Mouse (Mus musculus): ENCODE measurements around the gene Mbd3. TPM values are rescaled to one million over a fixed set of nuclear protein-coding genes. Genes with fewer than 3 reads are reported as not detected.
"Not testable (repeated sequence)": the region's sequence is repeated elsewhere in the genome, so short reads cannot be mapped to it uniquely, and the experiment has no call there.

The Mbd3 gene
- polyA plus RNA-seq, 1 experiment from 2014 or later: 181 TPM

DNA sequence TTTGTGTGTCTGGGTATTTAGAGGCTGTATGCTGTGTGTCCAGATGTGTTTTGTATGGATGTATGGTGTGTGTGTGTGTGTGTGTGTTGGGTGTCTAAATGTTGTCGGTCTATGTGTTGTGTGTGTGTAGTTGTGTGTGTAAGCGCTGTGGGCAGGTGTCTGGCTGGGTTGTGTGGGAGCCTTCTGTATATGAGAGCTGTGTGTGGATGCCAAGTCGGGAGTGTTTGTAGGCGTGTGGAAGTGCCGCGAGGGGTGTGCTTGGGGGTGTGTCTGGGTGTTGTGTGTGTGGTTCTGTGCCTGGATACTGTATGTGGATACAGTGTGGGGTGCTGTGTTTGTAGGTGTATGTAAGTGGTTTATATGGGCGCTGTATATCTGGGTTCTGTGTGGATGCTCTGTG lies 42.0 kb downstream of the Mbd3 start:
- peaks cover 31% of the 10 kb centered on the region for H3K27me3 ChIP-seq
- DNase-seq (ENCODE audit: low read depth, low spot score): no peak
- POLR2A ChIA-PET: interaction anchor here (0.6 kb wide), 1 partner anchor 135 kb away, joined by 4 read pairs; no protein-coding TSS in a partner anchor
- no peak for ATAC-seq
- no peak for TF ChIP-seq CTCF (IDR thresholded peaks at IDR 0.05)
- in situ Hi-C loops (cut with MboI; ENCODE audit: low pct_unique_long_range_greater_than_20kb): loop anchor here (25.0 kb wide), 1 partner anchor 155 kb away; no protein-coding TSS in a partner anchor
- CTCF ChIA-PET: no interaction called here

DNA sequence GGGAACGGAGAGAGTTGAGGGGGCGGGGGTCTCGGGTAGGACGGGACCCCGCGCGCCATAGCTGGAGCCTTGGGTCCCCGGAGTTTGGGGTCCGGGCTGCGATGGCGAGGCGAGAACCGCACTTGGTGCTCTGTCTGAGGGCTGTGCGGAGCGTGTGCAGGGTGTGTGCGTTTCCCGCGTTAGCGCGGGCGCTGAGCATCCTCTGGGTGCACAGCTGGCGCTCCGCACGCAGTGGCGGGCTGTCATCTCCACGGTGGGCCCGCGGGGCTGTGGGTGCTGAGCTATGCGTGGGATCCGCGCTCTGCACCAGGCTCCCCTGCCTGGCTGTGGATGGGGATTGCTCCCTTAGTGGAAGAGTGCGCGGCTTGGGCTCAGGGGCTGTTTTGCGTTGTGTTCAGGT lies 42.6 kb downstream of the Mbd3 start:
- peaks cover 31% of the 10 kb centered on the region for H3K27me3 ChIP-seq
- CTCF ChIA-PET: no interaction called here
- in situ Hi-C loops (cut with MboI; ENCODE audit: low pct_unique_long_range_greater_than_20kb): loop anchor here (25.0 kb wide), 1 partner anchor 156 kb away; no protein-coding TSS in a partner anchor
- DNase-seq (ENCODE audit: low read depth, low spot score) (no peak), ATAC-seq (no peak)
- POLR2A ChIA-PET: interaction anchor here (0.6 kb wide), 1 partner anchor 135 kb away, joined by 4 read pairs; no protein-coding TSS in a partner anchor
- no peak for TF ChIP-seq CTCF (IDR thresholded peaks at IDR 0.05)

DNA sequence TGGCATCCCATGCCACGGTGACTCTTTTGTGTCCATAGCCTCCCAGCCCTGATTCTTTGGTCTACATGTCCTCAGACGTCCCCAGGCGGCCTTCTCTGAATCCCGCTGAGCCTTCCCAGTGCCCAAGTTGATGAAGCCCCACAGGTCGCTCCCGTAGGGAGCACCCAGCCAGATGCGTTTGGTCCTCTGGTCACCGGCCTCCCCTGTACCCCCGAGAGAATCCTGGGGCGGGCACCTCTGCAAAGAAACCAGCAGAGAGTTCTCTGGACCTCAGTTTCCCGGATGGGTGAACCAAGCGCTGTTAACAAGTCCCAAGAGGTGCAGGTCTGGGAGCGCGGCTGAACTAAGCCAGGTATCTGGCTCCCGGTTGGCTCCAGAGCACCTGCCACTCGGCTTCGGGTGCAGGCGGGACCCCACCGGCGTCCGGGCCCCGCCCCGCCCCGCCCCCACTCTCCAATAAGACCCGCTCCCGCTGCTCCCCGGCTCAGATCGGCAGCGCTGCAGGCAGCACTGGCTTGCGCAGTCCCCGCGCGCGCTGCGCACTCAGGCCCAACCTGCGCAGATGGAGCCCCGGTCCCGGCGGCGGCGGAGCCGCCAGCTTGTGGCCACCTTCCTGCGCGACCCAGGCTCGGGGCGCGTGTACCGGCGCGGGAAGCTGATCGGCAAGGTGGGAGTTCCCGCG lies 43.2 kb downstream of the Mbd3 start, which contains the start of gene Plk5:
TSS of gene Plk5 (plus strand) at position 459 of the 682 bp plus-strand sequence.
- peaks cover 31% of the 10 kb centered on the region for H3K27me3 ChIP-seq
- no peak for DNase-seq (ENCODE audit: low read depth, low spot score)
- TF ChIP-seq CTCF (IDR thresholded peaks at IDR 0.05): no peak
- CTCF ChIA-PET: no interaction called here
- POLR2A ChIA-PET: no interaction called here
- no peak for ATAC-seq
- in situ Hi-C loops (cut with MboI; ENCODE audit: low pct_unique_long_range_greater_than_20kb): loop anchor here (25.0 kb wide), 1 partner anchor 156 kb away; no protein-coding TSS in a partner anchor

DNA sequence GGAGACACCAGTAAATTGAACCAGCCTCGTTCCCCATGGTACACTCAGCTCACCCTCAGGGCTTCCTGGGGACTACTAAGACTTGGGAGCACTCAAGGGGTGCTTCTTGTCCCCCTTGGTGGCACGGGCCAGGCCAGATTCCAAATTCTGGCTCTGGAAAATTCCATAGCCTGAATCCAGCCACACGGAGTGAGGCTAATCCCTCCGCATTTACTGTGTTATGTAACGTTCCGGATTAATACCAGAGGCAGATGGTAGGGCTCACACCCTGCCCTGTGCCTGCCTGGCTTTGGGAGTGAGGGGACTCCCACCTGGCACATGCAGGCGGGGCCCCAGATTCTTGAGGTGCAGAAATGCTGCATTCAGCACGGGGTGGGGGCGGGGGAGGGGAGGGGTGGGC lies 43.9 kb downstream of the Mbd3 start:
- ChIA-PET CTCF (no interaction called here), POLR2A (no interaction called here)
- H3K27me3 ChIP-seq: peaks cover 31% of the 10 kb centered on the region
- DNase-seq (ENCODE audit: low read depth, low spot score): no peak
- no peak for ATAC-seq
- in situ Hi-C loops (cut with MboI; ENCODE audit: low pct_unique_long_range_greater_than_20kb): loop anchor here (25.0 kb wide), 1 partner anchor 157 kb away; no protein-coding TSS in a partner anchor
- no peak for TF ChIP-seq CTCF (IDR thresholded peaks at IDR 0.05)

DNA sequence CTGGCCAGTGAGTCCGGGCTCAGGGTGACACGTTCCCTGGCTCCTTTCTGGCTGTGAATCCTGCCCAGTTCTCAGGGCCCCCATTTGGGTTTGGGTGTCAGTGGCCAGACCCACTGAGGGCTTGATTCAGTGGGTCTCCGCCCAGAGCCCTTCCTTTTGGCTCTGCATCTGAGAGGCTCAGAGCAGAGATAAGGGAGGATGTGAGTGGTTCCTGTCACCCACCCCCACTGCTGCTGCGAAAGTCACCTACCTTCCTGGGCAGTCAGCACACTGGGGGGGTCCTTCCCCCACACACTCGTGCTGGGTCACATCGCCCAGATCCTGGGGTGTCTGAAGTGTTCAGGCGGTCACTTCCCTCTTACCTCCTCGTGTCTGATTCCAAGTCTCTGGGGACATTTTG lies 46.6 kb downstream of the Mbd3 start:
- in situ Hi-C loops (cut with MboI; ENCODE audit: low pct_unique_long_range_greater_than_20kb): loop anchor here (25.0 kb wide), 1 partner anchor 160 kb away; no protein-coding TSS in a partner anchor
- peaks cover 20% of the 10 kb centered on the region for H3K27me3 ChIP-seq
- ATAC-seq (no peak), DNase-seq (ENCODE audit: low read depth, low spot score) (no peak)
- POLR2A ChIA-PET: no interaction called here
- CTCF ChIA-PET: interaction anchor here (3.1 kb wide), 1 partner anchor 12 kb away, joined by 13 read pairs; no protein-coding TSS in a partner anchor
- no peak for TF ChIP-seq CTCF (IDR thresholded peaks at IDR 0.05)

DNA sequence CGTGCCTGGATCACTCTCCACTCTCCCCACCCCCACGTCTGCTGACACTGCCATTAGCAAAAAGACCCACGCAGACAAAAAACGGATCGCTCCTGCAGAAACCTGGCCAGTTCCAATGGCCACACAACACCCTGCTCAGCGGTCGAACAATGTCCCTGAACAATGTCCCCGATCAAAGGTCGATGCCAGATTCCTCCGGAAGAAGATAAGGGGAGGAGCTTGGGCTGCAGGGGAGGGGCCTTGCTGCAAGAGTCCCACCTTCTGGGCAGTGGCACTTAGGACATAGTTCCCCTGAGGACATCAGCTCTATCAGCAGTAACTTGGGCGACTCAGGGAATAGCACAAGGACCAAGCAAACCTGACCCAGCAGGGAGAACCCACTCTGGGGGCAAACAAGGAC lies 47.5 kb downstream of the Mbd3 start:
- H3K27me3 ChIP-seq: peaks cover 12% of the 10 kb centered on the region
- CTCF ChIA-PET: interaction anchor here (1.9 to 3.1 kb wide), 2 partner anchors 12 to 158 kb away, joined by 5 to 13 read pairs; no protein-coding TSS in a partner anchor
- POLR2A ChIA-PET: interaction anchor here (1.1 kb wide), 1 partner anchor 17 kb away, joined by 6 read pairs; no protein-coding TSS in a partner anchor
- TF ChIP-seq CTCF (IDR thresholded peaks at IDR 0.05): no peak
- ATAC-seq (no peak), DNase-seq (ENCODE audit: low read depth, low spot score) (no peak)
- in situ Hi-C loops (cut with MboI; ENCODE audit: low pct_unique_long_range_greater_than_20kb): loop anchor here (25.0 kb wide), 1 partner anchor 160 kb away; no protein-coding TSS in a partner anchor

DNA sequence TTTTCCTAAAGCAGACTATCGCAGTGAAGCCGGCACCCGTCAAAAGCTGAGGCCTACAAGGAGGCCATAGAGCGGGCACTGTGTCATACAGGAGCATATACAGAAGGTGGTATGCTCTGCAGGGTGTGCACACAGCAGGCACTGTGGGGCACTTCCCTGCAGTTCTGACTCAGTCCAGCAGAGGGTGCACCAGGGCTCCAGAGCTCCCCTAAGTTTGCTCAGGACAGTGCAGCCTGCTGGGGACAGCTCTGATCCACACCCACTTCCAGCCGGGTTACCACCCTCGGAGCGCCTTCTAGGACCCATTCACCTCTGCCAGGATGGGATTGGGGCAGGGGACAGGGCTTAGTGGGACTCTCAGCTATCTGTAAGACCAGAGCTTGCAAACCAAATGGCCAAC lies 49.1 kb downstream of the Mbd3 start:
- DNase-seq (ENCODE audit: low read depth, low spot score): peak; percentile 25
- ChIA-PET POLR2A (interaction anchor here (0.6 kb wide), 1 partner anchor 26 kb away, joined by 5 read pairs; no protein-coding TSS in a partner anchor), CTCF (interaction anchor here (0.9 to 3.1 kb wide), 14 partner anchors 10 to 159 kb away, joined by 3 to 13 read pairs (median 5); no protein-coding TSS in a partner anchor)
- in situ Hi-C loops (cut with MboI; ENCODE audit: low pct_unique_long_range_greater_than_20kb): loop anchor here (25.0 kb wide), 1 partner anchor 162 kb away; no protein-coding TSS in a partner anchor
- H3K27me3 ChIP-seq: no peaks in the 10 kb centered on the region
- ATAC-seq: peak; percentile 79
- TF ChIP-seq CTCF (IDR thresholded peaks at IDR 0.05): no peak

DNA sequence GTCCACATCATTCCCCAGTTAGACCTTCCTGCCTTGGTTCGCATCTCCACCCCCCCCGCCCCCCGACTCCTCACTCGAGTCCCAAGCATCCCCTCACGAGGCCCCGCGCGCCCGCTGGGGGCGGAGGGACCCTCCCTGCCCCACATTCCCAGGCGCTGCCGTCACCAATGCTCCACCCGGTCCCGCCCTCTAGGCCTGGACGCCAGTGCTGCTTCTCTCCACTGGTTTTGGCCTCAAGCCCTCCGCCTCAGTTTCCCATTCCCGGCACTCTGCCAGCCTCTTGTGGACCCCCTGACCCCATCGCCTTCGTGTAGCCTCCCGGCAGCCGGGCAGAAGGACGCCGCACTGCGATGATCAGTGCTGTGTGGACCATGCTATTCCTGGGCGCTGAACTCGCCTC lies 50.4 kb downstream of the Mbd3 start:
- CTCF ChIA-PET: interaction anchor here (2.0 kb wide), 1 partner anchor 28 kb away, joined by 9 read pairs; no protein-coding TSS in a partner anchor
- in situ Hi-C loops (cut with MboI; ENCODE audit: low pct_unique_long_range_greater_than_20kb): no loop called here
- POLR2A ChIA-PET: no interaction called here
- no peak for TF ChIP-seq CTCF (IDR thresholded peaks at IDR 0.05)
- ATAC-seq: no peak
- no peaks in the 10 kb centered on the region for H3K27me3 ChIP-seq
- DNase-seq (ENCODE audit: low read depth, low spot score): no peak

DNA sequence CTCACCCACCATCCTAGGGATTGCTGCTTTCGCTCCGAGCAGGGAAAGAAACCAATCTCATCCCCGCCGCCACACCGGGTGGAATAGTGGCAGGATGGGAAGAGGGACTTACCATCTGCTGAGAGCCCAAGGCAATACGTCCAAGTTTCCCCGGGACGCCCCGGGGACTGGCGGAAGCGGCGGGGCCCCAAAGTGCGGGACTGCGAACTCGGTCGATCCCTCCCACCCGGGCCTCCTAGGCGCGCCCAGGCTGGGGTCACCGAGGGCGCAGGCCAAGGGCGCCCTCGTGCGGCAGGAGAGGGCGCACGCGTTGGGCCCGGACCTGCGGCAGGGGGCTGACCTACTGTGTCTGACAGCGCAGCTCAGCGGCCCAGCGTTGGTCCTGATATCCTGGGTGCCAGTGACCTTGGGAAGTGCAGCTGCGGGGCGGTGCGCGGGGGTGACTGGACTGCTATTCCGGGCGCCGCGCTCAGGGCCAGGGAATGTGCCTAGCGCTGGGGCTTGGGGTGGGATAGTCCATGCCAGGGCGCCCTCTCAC lies 51.0 kb downstream of the Mbd3 start, which contains the start of gene Adamtsl5:
TSS of gene Adamtsl5 (minus strand) at position 169 of the 538 bp plus-strand sequence.
- POLR2A ChIA-PET: interaction anchor here (0.5 kb wide), 1 partner anchor 88 kb away, joined by 3 read pairs; no protein-coding TSS in a partner anchor

DNA sequence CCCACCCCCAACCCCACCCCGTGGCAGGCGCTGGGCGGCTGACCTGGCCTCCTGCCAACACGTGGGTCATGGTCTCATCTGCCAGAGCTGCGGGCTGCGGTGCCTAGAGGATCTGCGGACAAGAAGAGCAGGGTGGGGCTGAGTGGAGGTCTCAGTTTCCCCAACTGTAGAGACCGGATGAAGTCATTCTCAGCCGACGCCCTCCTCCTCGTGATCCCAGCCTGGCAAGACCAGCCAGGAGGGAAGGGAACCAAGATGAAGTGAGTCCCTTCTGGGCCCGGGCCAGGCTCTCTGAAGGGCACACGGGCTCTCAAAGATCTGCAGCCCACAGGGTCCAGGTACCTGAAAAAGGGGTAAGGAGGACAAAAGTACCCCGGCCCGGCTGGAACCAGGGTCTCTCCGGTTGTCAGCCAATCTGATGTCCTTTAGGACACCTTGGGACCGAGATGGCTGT lies 51.8 kb downstream of the Mbd3 start:
- no peaks in the 10 kb centered on the region for H3K27me3 ChIP-seq
- POLR2A ChIA-PET: no interaction called here
- no peak for DNase-seq (ENCODE audit: low read depth, low spot score)
- no peak for ATAC-seq
- no peak for TF ChIP-seq CTCF (IDR thresholded peaks at IDR 0.05)
- CTCF ChIA-PET: no interaction called here
- in situ Hi-C loops (cut with MboI; ENCODE audit: low pct_unique_long_range_greater_than_20kb): no loop called here

More for the DNA sequence above, 51.0 kb downstream of the Mbd3 start, which contains the start of gene Adamtsl5:
- no peak for DNase-seq (ENCODE audit: low read depth, low spot score)
- H3K27me3 ChIP-seq: no peaks in the 10 kb centered on the region
- ATAC-seq: peak; percentile 29
- in situ Hi-C loops (cut with MboI; ENCODE audit: low pct_unique_long_range_greater_than_20kb): no loop called here
- CTCF ChIA-PET: no interaction called here
- TF ChIP-seq CTCF (IDR thresholded peaks at IDR 0.05): no peak

DNA sequence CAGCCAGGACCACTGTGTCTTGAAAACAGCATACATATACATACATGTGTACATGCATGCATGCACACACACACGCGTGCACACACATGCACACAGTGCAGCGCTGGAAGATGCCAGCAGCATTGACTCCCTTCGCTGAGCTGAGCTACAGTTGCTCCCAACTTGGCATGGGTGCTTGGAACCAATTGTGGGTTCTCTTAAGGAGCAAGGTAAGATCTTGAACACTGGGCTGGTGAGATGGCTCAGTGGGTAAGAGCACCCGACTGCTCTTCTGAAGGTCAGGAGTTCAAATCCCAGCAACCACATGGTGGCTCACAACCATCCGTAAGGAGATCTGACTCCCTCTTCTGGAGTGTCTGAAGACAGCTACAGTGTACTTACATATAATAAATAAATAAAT lies 53.4 kb downstream of the Mbd3 start:
- ATAC-seq; POLR2A ChIA-PET; CTCF ChIA-PET; H3K27me3 ChIP-seq; DNase-seq (ENCODE audit: low read depth, low spot score); in situ Hi-C loops (cut with MboI; ENCODE audit: low pct_unique_long_range_greater_than_20kb): not testable (repeated sequence)

Measured in Patski (cell line).